Mouse (Mus musculus) cortical plate, adult 2 months (tissue): ENCODE data around the gene Tnfsfm13. TPM values are rescaled to one million over a fixed set of nuclear protein-coding genes. Genes with fewer than 3 reads are reported as not detected.
A peak's percentile ranks its signal among the peaks of the same experiment; 100 is the strongest.

ENCODE experiments used
- H3K27ac ChIP-seq: fragments of 200-500 bp; 2 replicates; pipeline ENCODE4 v1.5.1; 2012; ENCODE audit warnings: low read length, control low read depth, inconsistent platforms; ENCODE audit not compliant: insufficient read depth
- H3K4me1 ChIP-seq: fragments of 200-500 bp; 2 replicates; pipeline ENCODE4 v1.6.1; 2011; ENCODE audit warnings: low read length; ENCODE audit not compliant: control insufficient read depth, insufficient read depth
- H3K4me3 ChIP-seq: fragments of 200-500 bp; 2 replicates; pipeline ENCODE4 v1.5.1; 2011; ENCODE audit warnings: mild to moderate bottlenecking, low read length, control low read depth; ENCODE audit not compliant: insufficient read depth
- CTCF ChIP-seq: fragments of 200-500 bp; IDR thresholded peaks from 2 replicates; pipeline ENCODE4 v1.5.1; 2011; ENCODE audit warnings: mild to moderate bottlenecking, control low read depth, low read length; ENCODE audit not compliant: insufficient read depth; ENCODE audit errors: extremely low read depth
- POLR2A ChIP-seq: fragments of 200-500 bp; IDR thresholded peaks from 2 replicates; pipeline ENCODE4 v1.6.1; 2011; ENCODE audit warnings: mild to moderate bottlenecking, low read length, control low read depth; ENCODE audit not compliant: insufficient read depth; ENCODE audit errors: extremely low read depth
- polyA plus RNA-seq: library from polyadenylated mRNA; depleted of rRNA; stranded (reverse); fragments of >200 nt; gene quantifications from 2 replicates; pipeline ENCODE4 v1.2.3, GENCODE M21; 2012

The Tnfsfm13 gene
- polyA plus RNA-seq, 1 experiment: 3.8 TPM

- H3K4me1 ChIP-seq: no peaks in the 10 kb centered on the region; the same call in 1 of the 2 replicates
- H3K27ac ChIP-seq: no peak overlapping the region
- TF ChIP-seq POLR2A: no peak
- no peak for TF ChIP-seq CTCF
- no peak overlapping the region for H3K4me3 ChIP-seq
These were observed 29.3 kb downstream of the Tnfsfm13 start for GRCm38 (mm10) chr11:69666665-69667005.

- H3K4me3 ChIP-seq: no peak within 1 kb of the TSS
- H3K4me1 ChIP-seq: no peaks in the 10 kb centered on the region; the same call in 1 of the 2 replicates
- peak within 1 kb of the TSS; percentile 9; the same call in 1 of the 2 replicates for H3K27ac ChIP-seq
- TF ChIP-seq POLR2A: peak; percentile 21; the same call in 1 of the 2 replicates
- TF ChIP-seq CTCF: no peak
These were observed 29.8 kb downstream of the Tnfsfm13 start, which contains the start of gene Cd68 for GRCm38 (mm10) chr11:69665961-69666664. TSS of gene Cd68 (minus strand) at chr11:69666153.

- Histone ChIP-seq H3K4me3 (no peak overlapping the region), H3K27ac (peak overlapping the region; percentile 9; the same call in 1 of the 2 replicates), H3K4me1 (no peaks in the 10 kb centered on the region; the same call in 1 of the 2 replicates)
- TF ChIP-seq CTCF (no peak), POLR2A (no peak)
These were observed 30.4 kb downstream of the Tnfsfm13 start for GRCm38 (mm10) chr11:69665457-69665960.

- Histone ChIP-seq H3K4me1 (no peaks in the 10 kb centered on the region), H3K4me3 (no peak overlapping the region), H3K27ac (no peak overlapping the region)
- TF ChIP-seq POLR2A: no peak
- TF ChIP-seq CTCF: no peak
These were observed 31.1 kb downstream of the Tnfsfm13 start for GRCm38 (mm10) chr11:69664841-69665240.

- Histone ChIP-seq H3K4me3 (no peak overlapping the region), H3K4me1 (no peaks in the 10 kb centered on the region), H3K27ac (no peak overlapping the region)
- no peak for TF ChIP-seq CTCF
- TF ChIP-seq POLR2A: no peak
These were observed 32.1 kb downstream of the Tnfsfm13 start for GRCm38 (mm10) chr11:69663795-69664194.

GRCm38 (mm10) chr11:69662967-69663671 is 32.8 kb downstream of the Tnfsfm13 start:
- Histone ChIP-seq H3K4me1 (no peaks in the 10 kb centered on the region), H3K27ac (peak overlapping the region; percentile 64), H3K4me3 (peak overlapping the region; percentile 78)
- TF ChIP-seq POLR2A: no peak

GRCm38 (mm10) chr11:69662213-69662966 is 33.5 kb downstream of the Tnfsfm13 start, which contains the start of gene Mpdu1:
TSS of gene Mpdu1 (minus strand) at chr11:69662642.
- Histone ChIP-seq H3K4me3 (peak within 1 kb of the TSS; percentile 78), H3K4me1 (no peaks in the 10 kb centered on the region), H3K27ac (peak within 1 kb of the TSS; percentile 91)
- no peak for TF ChIP-seq CTCF
- 0 out of 2 replicates have a peak, but pooled peaks have one; percentile 76 for TF ChIP-seq POLR2A

GRCm38 (mm10) chr11:69661221-69661881 is 34.5 kb downstream of the Tnfsfm13 start:
- Histone ChIP-seq H3K27ac (no peak overlapping the region), H3K4me3 (peak overlapping the region; percentile 78; the same call in 1 of the 2 replicates)
- TF ChIP-seq CTCF (no peak), POLR2A (no peak)

GRCm38 (mm10) chr11:69657462-69657881 is 38.4 kb downstream of the Tnfsfm13 start:
- Histone ChIP-seq H3K27ac (no peak overlapping the region), H3K4me3 (no peak overlapping the region), H3K4me1 (no peaks in the 10 kb centered on the region)
- no peak for TF ChIP-seq POLR2A
- no peak for TF ChIP-seq CTCF

More at GRCm38 (mm10) chr11:69661221-69661881, 34.5 kb downstream of the Tnfsfm13 start:
- no peaks in the 10 kb centered on the region for H3K4me1 ChIP-seq
